Mouse (Mus musculus) kidney, adult 18-20 months (tissue): ENCODE measurements around the gene Cd2bp2.

Experiments used
- DNase-seq: peaks from one replicate; pipeline ENCODE4 v3.0.0; 2021

The Cd2bp2 gene

DNA sequence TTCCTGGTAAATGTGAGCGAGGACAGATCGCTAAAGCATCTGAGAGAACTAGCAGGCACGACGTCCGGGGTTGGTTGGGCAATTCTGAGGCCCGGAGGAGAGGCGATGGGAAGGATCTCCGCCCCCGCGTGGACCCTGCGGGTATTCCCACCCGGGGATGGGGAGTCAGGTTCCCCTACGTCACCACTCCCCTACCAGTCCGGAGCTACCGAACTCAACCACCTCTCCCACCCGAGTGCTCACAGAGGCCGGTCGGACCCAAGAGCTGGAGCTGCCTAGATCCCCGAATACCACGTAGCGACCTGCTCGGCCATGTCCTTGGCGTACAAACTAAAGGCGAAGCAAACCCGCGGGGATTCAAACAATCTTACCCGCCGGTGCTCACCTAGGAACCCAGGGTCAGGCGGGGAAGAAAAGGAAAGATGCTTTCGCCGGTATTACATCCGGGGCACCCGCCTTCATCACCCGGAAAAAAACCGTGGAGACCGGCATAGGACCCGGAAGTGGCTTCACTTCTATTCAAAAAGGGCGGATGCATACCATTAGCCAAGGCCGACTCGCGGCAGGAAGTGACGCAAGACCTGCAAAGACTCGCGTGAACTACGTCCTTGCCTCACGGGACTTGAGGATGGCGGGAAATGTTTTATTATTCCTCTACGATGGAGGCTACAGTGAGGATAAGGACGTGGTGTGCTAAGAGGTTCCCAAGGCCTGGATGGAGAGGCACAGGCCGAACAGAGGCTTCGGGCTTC is at the start of gene Cd2bp2:
TSS of gene Cd2bp2 (minus strand) at position 507 of the 752 bp plus-strand sequence.
- DNase-seq = peak; percentile 94

DNA sequence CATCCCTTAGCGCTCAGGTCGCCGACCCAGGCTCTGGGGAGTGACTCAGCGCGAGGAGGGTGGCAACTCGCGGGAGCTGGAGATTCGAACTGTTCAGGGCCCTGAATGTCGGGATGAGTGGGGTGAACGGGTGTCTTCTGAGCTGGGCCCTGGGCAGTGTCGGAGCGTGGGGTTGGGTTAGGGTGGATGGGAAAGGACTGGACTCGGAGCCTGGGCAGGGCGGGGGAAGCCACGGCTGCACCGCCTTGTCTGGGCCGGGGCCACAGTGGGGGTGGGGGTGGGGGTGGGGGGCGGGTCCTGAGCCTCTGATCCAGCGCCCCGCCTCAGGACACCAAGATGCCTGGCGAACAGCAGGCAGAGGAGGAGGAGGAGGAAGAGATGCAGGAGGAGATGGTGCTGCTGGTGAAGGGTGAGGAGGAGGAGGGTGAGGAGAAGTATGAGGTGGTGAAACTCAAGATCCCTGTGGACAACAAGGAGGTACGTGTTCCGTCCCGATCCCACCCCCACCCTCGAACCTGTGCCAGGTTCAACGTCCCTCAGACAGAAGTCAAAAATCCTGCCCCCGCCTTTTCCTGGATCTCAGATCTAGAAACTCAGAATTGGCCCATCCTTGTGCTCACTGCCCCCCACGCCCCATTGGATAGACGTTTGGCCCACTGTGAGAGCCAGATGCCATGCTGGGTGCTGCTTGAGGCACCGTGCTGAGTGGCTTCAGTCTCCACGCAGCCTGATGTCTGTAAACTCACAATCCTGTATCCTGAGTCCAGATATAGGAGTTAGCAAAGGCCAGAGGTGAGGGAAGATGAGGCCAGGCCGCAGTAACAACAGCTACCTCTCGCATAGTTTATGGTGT is 49.0 kb upstream of the Cd2bp2 start:
- DNase-seq = no peak

DNA sequence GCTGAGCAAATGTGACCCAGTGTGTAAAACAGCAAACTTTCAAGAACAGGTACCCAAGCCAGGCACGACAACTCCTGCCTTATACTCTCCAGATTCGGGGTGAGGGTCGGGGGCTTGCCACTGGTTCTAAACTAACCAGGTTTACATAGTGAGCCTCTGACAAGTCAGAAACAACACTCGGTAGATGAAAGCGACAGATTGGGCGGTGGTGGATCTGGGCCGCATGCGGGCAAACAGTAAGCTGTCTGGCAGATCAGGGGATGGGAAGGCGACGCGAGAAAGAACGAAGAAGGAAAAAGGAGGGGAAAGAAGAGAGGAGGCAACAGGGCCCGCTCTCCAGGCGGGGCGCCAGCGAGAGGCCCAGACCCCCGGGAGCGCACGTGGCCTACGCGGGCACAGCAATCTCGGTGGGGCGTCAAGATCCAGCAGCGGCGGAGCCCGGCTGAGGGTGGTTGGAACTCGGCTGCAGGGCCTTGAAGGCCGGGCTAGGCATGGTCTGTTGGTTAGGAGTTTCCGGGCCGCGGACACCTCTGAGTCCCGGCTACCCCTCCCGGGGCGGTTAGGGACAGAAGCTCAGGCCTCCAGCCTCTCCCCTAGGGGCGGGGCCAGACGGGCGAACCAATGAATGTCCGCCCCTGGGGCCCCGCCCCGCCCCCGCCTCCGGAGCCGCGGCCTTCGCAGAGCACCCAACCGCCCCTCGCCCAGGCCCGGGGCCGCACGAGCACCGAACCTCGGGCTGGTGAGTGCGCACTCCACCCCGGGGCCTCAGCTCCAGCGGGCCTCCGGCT is 48.2 kb upstream of the Cd2bp2 start, which contains the start of gene Zfp771:
TSS of gene Zfp771 (plus strand) at position 405 of the 788 bp plus-strand sequence.
- peak; percentile 96 for DNase-seq

DNA sequence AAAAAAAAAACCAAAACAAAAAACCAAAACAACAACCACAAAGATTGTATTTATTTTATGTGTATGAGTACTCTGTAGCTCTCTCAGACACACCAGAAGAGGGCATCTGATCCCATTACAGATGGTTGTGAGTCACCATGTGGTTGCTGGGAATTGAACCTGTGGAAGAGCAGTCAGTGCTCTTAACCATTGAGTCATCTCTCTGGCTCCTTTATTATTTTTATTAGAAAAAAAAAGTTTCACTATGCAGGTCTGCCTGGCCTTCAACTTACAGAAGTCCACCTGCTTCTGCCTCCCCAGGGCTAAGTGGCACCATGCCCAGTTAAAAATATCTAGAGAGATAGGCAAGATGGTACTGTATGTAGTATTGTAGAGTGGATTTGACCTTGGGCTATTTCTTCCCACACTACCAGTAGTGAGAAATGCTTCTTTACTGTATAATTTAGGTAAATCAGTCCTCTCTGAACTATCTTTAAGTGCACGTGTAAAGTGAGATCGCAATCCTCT is 47.6 kb upstream of the Cd2bp2 start:
- DNase-seq = no peak

DNA sequence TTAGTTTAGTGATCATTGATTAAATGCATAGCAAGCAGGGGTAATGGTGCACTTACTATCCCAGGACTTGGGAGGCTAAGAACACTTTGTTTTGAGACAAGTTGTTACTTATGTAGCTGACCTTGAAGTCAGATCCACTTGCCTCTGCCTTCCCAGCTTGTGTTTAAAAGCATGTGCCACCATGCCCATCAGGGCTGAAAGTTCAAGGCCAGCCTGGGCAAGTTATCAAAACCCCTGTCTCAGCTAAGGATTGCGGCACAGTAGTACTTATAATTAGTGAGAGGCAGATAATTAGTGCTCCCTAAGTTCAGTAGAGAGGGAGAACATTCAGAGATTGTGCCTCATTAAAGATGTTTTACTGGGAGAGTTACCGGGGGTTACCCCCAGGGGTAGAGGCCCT is 38.9 kb upstream of the Cd2bp2 start:
- DNase-seq = no peak

DNA sequence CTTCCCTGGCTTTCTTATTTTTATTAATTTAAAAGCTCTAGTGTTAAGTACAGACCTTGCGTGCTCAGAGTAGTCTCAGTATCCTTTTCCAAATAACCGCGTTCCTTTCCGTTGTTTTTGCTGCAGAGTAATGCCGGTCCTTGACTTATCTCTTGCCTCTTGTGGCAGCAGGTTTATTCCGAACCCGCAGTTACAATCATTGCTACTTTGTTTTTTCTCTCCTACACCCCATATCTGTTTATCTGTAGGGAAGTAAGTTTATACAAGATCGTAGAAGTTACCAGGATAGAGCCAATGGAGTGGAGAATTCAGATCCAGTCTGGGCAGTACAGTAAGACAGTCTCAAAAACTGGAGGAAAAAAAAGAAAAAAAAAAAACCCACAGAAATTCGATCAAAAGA is 37.9 kb upstream of the Cd2bp2 start:
- DNase-seq = no peak

DNA sequence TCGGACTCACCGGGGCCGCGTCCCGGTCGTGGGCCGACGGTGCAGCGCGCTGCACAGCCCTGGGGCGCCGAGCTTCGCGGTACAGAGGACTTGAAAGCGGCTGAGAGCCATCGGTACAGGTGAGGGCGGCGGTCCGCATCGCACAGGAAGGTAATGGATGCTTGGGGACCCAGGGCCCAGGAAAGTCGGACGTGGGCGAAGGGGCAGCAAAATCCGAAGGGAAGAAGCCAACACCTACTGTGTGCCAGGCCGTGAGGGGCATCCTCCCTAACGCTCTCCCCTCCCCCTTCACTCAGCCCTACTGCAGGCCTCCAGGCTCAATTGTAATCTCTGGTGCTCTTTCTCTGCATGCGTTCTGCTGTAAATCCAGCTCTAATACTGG is 37.5 kb upstream of the Cd2bp2 start:
- no peak for DNase-seq

DNA sequence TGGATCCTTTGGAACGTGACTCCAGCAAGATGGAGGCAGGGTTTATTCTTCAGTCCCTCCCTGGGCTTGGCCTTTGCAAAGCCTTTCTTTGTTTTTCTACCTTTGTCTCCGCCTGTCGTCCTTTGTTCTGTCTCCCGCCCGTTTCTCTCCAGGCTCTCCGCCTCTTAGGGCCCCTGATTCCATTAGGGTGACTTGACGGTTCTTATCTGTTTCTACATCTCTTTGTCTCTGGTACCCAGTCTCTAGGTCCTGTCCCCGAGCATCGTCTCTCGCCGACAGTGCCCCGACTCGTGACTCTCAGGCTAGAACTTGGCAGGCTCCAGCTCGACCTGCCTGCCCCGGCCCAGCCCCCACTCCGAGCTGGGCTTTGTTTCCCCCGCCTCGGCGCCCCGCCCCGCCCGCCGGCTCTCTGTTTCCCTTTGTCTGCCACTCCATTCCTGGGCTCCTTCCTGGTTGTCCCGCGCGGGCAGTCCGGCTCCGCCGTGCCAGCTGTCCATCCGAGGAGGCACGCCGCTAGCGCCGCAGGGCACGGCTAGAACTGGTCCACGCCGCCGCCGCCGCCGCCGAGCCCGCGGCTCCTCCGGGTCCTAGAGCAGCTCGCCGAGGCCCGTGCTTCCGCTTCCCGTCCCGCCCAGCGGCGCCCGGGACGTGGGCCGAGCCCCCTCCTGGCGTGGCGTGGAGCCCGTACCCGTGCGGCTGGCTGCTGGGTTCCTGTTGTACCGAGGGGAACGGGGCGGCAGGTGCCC is 36.9 kb upstream of the Cd2bp2 start, which contains the start of the genes Zfp553 and Sept1:
TSS of gene Zfp553 (plus strand) at position 440 of the 746 bp plus-strand sequence.
TSS of gene Sept1 (minus strand) at position 509 of the 746 bp plus-strand sequence.
- DNase-seq = peak; percentile 91

DNA sequence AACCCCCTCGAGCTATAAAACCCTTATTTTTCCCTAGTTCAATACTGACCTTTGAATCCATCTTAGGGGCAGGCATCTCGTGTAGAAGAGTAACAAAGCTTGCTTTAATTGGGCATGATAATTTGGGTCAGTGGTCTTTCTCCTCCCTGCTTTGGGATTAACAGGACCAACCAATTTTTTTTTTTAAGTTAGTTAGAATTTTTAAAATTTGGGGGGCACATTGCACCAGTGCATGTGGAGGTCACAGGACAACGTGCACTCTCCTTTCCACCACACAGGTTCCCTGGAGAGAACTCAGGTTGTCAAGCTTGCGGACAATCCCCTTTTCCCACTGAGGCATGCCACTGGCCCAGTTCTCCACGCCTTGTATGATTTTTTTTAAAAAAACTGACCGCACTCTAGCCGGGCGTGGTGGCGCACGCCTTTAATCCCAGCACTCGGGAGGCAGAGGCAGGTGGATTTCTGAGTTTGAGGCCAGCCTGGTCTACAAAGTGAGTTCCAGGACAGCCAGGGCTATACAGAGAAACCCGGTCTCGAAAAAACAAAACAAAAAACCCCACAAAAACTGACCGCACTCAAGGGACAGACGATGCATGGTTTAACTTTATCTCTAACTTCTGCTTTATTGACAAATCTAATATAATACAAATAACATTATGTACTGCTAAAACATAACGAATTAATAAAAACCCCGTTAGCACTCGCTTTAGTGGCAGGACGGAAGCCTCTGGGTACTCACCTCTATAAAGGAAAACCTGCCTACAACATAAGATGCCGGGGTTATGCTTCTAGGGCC is 36.2 kb upstream of the Cd2bp2 start:
- no peak for DNase-seq

DNA sequence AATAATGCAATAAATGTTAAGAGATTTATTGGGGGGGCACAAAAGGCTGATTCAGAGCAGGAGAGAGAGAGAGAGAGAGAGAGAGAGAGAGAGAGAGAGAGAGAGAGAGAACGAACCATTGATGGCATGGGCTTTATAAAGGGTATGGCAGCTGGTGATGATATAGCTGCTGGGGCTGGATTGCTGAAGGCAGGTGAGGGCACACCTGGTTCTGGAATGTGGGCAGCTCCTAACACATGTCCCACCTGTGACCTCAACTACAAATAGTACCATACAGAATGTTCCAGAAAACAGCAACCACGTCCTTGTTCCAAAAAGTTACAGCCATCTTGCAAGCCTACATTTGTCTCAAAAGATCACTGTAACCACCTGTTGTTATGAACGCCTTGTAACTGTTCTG is 35.5 kb upstream of the Cd2bp2 start:
- DNase-seq = no peak

DNA sequence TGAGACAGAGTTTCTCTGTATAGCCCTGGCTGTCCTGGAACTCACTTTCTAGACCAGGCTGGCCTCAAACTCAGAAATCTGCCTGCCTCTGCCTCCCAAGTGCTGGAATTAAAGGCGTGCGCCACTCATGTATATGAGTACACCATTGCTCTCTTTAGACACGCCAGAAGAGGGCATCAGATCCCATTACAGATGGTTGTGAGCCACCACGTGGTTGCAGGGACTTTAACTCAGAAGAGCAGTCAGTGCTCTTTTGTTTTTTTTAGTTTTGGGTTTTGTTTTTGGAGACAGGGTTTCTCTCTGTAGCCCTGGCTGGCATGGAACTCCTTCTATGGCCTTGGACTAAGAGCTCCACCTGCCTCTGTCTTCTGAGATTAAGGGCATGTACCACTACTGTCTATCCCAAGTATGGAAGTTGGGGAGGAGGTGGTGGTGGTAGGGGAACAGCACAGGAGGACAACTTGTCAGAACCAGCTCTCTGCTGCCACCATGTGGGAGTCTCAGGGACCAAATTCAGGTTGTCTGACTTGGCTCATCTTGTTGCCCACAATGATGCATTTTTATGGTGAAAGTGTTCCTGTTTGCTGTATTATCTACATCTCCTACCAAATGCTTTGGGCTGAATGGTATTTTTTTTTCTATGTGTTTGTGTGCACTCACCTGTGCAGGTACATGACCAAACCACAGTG is 32.9 kb upstream of the Cd2bp2 start:
- DNase-seq = peak; percentile 81

DNA sequence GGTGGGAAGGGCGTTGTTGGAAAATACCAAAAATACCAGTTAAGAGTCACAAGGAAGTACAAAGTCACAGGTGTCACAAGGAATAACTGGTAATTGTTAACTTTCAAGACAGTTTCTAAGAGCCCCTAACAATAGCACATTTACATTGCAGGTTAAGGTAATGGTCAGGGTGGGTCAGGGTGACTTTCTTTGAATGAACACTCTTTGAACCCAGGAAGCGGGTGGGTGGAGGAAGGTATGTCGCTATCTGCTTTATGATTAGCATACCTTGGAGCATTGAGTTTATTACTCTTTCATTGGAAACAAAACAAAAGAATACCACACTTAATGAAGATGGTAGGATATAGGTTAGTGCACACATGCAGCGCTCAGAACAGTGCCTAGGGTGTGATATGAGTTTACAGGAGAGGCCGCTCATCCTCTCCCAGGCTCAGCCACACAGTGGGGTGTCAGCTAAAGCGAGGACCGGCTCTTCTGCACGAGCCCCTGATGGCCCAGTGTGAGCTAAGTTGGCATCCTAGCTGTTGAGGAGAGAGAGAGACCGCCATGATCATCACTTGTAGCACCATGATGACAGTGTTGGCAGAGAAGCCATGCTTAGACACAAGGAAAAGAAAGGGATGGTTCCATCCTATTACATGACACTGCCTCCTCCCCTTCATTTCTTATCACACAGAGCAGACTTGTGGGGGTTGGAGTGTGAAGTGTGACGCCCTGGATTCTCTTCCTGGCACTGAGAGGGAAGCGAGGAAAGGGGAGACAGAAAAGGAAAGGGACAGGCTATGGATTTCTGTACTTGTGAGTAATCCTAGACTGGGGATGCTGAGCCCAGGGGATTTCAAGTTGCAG is 29.5 kb upstream of the Cd2bp2 start:
- no peak for DNase-seq

DNA sequence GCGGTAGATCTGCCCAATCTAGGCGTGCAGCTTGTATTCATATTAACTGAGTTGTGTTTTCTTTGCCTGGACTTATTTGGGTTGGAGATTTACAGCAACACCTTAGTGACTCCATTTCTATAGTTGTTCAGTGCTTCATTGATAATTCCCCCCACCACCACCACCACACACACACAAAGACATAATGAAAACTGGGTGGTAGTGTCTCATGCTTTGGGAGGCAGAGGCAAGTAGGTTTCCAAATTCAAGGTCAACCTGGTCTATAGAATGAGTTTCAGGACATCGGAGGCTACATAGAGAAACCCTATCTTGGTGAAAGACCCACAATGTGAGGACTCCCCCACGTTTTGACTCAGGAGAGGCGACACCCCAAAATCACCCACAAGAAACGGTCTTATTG is 28.8 kb upstream of the Cd2bp2 start:
- no peak for DNase-seq

DNA sequence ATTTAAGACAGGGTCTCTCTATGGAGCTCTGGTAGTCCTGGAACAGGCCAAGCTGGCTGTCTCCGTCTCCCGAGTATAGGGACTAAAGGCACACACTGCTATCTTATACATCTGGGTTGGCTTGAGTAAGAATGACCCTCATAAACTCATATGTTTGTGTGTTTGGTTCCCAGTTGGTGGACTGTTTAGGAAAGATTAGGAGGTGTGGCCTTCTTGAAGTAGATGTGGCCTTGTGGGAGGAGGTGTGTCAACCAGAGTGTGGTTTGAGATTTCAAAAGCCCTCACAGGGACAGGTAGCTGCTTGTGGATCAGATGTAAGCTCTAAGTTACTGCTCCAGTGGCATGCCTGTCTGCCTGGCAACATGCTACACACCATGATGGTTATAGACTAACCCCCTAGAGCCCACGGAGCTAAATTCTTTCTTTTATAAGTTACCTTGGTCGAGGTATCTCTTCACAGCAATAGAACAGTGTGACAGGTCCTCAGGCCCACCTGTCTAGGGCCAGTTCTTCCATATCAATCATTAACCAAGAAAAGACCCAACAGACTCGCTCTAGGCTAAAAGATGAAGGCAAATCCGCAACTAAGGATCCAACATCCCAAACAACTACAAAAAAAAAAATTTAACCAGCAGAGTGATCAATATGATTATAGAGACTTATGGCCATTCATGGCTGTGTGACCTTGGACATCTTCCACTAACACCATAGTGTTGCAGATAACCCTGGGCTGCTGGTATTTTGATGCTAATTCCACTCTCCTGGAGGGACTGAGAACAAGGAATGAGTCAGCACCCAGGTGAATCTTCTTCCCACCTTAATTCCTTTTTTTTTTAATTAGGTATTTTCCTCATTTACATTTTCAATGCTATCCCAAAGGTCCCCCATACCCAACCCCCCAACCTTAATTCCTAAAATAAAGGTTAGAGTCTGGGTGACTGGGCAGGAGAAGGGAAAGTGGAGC is 27.9 kb upstream of the Cd2bp2 start:
- no peak for DNase-seq

DNA sequence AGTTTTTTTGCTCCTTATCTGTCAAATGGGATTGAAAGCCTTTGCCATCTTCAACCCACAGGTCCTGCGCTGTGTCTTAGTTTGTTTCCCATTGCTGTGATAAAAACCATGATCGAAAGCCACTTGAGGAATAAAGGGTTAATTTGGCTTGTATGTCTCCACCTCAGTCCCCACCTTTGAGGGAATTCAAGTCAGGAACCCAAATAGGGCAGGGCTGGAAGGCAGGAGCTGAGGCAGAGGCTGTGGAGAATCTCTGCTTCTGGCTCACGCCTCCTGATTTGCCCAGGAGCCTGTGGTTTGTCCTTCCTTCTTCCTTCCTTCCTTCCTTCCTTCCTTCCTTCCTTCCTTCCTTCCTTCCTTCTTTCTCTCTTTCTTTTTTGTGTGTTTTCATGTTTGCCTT is 27.3 kb upstream of the Cd2bp2 start:
- no peak for DNase-seq

DNA sequence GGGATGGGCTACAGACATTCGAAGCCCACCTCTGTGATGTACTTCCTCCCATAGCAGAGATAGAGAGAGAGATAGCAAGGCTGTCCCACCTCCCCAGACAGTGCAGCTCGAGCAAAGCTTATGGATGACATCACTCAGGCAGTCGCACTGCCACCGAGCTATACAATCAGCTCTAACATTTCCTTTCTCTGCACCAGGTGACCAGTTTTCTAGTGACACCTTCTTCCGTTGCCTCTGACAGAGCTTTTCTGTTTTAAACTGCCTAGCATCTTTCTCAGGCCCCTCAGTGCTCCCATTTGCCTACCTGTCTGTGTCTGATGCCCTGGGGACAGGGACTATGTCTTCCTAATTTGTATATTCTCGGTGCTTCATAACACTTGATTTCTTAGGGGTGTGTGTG is 24.6 kb upstream of the Cd2bp2 start:
- no peak for DNase-seq

DNA sequence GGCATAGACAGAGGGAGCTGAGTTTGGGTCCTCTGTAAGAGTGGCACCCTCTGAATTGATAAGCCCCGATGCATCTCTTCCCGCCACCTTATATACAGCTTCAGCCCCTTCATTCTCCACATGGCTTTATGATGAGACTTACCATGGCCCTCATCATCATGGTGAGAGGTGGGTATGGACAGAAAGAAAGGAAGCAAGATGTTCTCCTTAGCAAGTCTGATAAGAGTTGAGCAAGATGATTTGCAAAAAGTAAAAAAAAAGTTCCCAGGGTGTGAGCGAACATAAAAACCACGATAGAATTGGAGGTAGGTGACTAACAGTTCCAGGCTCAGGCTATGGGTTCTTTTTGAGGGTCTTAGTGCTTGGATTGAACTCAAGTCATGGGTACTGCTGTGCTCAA is 22.8 kb upstream of the Cd2bp2 start:
- DNase-seq = no peak

DNA sequence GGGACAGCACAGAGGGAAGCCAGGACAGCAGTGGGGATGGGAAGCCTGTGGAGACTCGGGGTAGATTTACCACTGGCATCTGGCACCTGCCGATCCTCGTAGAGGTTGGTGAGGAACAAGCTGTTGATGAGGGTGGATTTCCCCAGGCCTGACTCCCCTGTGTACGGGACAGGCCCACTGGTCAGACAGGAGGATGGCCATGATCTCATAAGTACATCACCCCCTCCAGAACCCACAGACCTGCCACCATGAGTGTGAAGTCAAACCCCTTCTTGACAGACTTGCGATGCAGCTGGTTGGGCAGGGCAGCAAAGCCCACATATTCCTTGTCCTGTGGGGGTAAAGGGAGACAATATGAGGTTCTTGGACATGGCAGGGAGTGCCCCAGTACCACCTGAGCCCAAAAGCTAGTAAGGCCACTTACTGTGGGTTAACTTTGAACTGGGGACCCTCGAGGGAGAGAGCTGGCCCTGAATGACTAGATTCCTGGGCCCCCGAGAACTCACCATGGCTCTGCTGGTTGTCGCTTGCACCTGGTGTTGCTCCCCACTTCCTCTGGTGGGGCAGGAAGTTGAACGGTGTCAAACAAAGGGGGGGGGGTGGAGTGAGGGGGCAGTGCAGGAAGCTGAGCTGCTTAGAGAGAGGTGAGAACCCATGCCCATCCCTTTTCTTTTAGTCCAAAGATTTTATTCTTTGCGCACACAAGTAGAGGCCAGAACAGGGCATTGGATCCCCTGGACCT is 22.2 kb upstream of the Cd2bp2 start:
- no peak for DNase-seq
